Mouse (Mus musculus) heart, adult 18-20 months (tissue): ENCODE data around the gene Stxbp5l. TPM values are rescaled to one million over a fixed set of nuclear protein-coding genes. Genes with fewer than 3 reads are reported as not detected.
A peak's percentile ranks its signal among the peaks of the same experiment; 100 is the strongest.
"Not testable (repeated sequence)": the region's sequence is repeated elsewhere in the genome, so short reads cannot be mapped to it uniquely, and the experiment has no call there.

Source experiments
- DNase-seq, 2 experiments: peaks; one replicate each; pipeline ENCODE4 v3.0.0; 2021 to 2022; ENCODE audit warnings: mixed read lengths in 1 of 2
- total RNA-seq, 2 experiments: library from RNA; stranded (reverse); gene quantifications; 2 replicates each; pipeline ENCODE4 v1.2.3; 2021

The Stxbp5l gene
- total RNA-seq, 2 experiments from 2014 or later, result not detected

DNA sequence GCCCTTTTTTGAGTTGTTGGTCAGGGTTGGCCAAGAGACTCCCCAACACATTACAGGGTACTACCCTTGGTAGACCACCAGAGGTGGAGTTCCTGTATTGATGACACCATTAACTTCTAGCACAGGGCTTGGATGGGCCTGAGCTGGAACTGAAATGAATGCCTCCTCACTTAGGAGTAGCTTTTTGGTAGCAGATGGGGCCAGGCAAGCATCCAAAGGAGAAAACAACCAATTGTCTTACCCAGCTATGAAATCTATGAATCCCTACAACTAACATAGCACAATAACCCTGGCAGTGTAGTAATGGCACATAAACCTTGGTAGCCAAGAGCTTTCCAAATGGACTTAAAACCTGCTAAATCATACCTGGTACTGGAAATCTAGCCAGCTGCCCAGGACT, 111.1 kb downstream of the Stxbp5l start:
- no peak for DNase-seq

DNA sequence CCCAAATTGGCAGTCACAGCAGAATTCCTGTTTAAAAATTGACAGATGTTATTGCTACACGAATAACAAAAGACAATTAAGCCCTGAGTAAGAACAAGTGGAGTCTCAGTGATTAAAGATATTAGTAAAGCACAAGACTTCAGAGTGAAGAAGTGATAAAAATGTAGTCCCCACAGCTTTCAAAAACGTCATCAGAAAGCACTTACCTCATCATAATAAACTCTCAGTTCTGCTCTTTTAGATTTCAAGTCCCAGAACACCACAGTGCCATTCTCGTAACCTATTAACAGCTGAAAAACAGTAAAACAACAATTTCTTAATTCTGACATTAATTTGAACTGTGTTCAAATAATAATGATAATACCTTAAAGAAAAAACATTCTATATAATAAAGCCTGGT, 123.1 kb downstream of the Stxbp5l start:
- no peak for DNase-seq

DNA sequence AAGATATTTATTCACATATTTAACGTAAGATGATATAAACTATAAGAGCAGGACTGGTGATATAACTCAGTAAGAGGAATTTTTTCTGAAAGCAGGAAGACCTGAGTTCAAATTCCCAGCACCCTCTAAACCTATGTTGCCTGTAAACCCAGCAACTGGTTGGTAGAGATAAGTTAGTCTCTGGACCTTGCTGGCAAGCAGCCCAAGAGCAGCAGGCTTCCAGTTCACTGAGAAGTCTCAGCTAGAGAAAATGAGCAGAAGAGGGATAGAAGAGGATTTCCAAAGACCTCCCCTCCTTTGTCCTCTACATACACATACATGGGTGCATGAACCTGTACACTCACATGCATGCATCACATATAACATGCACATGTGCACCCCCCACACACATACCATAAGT, 165.6 kb downstream of the Stxbp5l start:
- no peak for DNase-seq

DNA sequence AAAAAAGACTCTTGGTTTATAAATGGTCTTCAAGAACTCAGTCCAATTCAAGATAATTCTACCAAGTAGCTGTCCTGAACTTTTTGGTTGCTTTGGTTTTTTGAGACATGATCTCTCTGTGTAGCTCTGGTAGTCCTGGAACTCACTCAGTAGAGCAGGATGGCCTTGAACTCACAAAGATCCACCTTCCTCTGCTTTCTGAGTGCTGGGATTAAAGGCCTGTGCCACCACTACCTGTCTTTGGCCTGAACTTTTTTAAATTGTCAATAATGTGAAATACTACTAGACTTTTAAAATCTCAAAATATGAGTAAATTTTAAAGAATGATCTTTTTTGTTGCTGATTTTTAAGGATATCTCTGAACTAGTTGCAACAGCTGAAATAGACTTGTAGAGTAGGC, 176.0 kb downstream of the Stxbp5l start:
- DNase-seq, result no peak

DNA sequence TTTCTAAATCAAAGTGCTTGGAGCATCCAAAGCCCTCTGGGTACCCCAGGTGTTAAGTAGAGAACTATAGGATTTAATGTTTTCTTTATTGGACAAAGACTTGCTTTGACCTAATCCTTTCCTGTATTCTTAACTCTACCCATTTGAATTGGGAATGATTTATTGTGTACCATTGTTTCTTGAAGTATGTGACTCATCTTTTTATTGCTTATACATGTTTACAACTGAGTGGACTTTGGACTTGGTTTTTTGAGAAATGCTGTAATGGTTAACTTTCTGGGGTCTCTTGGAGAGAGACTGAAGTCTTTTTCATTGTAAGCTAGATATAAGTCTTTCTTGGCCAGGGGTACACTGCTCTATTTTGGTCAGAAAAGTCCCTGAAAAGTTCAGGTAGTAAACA, 190.6 kb downstream of the Stxbp5l start:
- no peak for DNase-seq

DNA sequence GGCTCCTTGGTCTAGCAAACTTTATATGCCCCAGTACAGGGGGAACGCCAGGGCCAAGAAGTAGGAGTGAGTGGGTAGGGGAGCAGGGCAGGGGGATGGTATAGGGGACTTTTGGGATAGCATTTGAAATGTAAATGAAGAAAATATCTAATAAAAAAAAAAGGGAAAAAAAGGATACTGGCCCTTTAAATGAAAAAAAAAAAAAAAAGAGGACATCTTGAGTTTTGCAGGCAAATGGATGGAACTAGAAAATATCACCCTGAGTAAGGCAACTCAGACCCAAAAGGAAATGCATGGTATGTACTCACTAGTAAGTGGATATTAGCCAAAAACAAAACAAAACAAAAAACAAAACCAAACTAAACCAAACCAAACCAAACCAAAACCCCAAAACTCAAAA, 259.6 kb downstream of the Stxbp5l start:
- DNase-seq, result not testable (repeated sequence)

DNA sequence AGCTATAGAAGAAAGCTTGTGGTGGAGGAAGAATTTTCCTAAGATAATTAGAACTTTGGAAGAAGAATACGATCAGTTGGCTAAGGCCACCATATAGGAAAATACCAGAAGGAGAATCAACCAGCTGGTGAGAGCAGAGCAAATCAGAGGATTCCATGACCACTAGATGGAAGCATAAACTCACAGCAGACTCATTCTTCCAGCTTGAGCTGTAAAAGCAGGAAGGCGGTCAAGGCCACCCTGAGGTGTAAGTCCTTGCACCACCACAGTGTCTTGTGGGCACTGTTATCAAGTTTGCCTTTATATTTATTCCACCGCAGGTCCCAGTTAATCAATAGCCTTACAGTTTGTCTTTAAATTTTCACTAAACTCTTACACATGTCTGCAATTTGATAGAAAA, 275.5 kb downstream of the Stxbp5l start:
- DNase-seq, result peak; percentile 30 to 38

DNA sequence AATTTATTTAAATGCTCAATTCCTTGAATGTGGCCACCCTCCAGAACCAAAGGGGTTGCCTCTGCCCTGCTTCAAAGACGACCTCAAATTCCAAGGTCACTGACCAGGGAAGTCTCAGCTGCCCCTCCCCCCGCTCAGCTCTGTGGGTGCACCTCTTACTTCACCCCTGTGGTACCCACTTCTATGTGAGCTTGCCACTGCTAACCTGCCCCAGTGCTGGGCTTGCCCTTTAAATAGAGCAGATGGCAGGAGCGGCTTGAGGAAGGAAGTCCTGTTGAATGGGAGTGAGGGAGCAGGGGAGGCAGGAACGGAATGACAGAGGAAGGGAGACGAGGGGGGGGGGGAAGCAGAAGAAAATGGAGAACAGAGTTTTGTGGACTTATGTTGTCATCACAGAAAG, 276.0 kb downstream of the Stxbp5l start:
- DNase-seq, result no peak

DNA sequence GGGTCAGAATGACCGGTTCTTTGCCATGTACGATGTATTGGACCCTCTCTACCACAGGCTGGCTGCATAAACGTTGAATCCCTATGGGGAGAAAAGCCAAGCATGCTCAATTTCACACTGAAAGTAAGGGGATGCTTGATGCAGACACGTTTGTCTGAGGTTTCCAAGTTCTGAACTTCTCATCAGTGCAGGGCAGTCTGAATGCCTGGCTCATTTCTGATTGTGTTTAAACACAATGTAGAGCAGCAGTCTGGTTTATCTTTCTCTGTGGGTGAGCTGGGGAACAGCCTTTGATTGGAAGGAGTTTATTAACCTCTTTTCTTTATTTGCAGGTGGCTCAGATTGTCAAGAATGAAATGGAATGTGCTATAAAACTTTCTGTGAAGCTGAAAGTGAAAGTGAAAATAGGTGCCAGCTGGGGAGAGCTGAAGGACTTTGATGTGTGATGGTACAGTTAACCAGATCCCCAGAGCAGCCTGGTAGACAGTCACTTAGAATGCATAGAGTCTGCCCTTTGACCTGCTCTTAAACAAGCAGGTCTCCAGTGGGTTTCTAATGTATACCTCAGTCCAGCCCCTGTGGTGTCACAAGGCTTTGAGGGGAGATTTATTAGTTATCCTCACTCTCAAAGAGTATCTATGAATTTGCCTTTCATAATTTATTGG, 290.5 kb downstream of the Stxbp5l start:
- no peak for DNase-seq

DNA sequence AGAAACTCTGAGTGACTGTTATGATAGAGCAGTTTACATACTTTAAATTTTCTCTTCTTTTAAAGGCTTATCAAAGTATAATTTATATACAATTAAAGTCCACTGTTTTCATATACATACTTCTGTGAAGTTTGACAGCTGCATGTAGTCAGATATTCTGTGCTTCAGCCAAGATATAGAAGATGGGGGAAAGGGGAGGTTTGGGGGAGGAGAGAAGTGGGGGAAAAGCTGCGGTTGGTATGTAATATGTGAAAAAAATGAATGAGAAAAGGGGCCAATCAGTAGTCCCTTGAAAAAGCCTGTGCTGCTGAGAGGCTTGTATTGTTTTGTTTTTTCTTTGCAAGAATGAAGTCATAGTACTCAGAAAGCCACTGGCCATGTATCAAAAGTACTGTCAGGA, 295.1 kb downstream of the Stxbp5l start:
- DNase-seq, result no peak

DNA sequence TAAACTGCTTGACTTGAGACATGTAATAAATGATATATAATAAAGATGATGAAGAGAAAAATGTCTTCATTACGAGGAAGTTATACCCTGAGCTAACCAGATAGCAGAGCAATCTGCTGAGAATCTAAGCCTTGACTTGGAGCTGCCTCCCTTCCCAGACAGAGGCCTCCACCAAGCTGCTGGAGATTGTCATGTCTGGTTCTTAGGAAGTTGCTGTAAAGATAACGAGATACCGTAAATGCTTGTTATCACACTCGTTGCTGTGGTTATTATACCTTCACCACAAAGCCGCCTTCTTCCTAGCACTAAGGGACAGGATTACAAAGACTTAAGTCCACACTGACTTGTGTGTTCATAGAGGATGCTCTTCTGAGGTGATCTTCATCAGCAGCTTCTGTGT, 312.4 kb downstream of the Stxbp5l start:
- no peak for DNase-seq

Other genes starting within 250 kb of the Stxbp5l start
- gene Gtf2e1, start 154.8 kb upstream of the Stxbp5l start, total RNA-seq, result 1 to 10 TPM; 6.7 to 7.2 TPM
- gene Rabl3, start 154.9 kb upstream of the Stxbp5l start, total RNA-seq, result 1 to 10 TPM; 6.6 to 6.7 TPM
- gene Hgd, start 195.2 kb upstream of the Stxbp5l start, total RNA-seq, result not detected